Mouse (Mus musculus) 416B (cell line): Measurements from ENCODE around the gene Gata3.

Experiments
- DNase-seq: peaks from one replicate; pipeline ENCODE4 v3.0.0; 2011; ENCODE audit warnings: low read depth

Gata3 gene

DNA sequence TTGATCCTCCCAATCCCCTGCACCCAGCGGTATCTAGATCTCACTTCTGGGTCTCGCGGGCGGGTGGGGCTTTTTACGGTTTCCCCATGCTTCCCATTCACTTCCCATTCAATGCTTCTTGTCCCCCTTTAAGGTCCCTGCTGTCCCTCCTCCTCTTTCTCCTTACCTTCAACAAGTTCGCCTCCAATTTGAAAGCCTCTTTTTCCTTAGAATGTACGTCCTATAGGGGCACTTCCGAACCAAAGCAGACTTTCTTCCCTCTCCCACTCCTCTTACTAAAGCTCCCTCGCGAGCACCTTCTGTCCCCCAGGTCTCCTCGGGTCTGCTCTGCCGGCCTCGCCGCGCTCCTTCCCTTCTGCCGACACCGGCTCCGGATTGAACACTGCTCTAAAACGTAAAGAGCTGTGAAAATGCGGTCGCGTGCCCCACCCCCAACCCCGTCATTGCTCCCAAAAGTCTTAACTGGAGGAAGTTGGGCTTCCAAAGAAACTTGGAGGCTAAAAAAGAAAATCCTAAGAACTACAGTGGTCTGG lies at the start of gene Gata3:
Gata3 (minus strand) TSS at position 384 of the 533 bp plus-strand sequence.
- DNase-seq: no peak

- no peak for DNase-seq
Observed at GRCm38 (mm10) chr2:9939250-9939649, 49.4 kb upstream of the Gata3 start.

GRCm38 (mm10) chr2:9935965-9936364 lies 46.1 kb upstream of the Gata3 start:
- DNase-seq: no peak

DNA sequence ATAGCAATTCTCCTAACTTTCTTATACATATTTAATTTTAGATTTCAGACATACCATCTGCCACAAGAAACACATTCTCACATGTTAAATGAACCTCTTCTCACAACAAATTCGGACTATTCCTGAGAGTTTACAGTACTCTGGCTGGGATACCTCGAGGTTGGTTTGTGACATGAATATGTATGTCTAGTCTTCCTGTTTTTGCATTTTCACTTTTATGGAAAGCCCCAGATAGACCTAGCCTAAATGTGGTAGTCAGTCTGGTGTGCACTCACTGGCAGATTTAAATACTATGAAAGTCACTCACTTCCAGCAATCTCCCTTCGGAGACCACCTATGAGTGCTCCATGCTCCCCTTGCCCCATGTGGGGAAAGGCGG lies 37.1 kb upstream of the Gata3 start:
- DNase-seq: no peak

DNA sequence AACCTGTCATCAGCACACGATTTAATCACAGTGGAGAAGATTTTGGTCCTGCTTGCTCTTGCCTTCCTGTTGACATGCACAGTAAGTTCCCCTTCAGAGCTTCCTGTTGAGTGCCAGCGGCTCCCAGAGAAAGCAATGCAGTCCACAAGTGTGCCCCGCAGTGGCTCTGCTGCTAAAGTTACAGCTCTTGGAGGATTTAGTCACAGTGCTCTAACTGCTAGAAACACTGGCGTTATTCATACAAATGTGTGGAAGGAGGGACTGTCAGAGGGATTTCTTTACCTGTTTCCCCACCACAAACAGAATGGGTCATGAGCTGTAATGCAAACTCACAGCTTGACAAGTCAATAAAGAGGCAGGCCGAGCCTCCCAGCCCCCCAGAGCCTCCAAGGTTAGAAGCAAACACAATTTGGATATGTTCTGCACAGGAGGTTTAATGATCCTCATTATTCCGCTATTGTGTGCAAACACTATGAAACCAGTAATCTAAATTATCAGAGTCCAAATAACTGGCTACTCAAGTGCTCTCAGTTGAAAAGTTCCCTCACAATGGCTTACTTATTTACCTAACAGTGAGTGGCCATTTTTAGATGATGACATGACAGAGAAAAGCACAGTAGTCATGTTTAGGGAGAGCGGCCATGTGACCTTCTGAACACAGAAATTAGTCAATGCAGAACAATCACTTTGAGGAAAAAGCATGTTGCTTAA lies 36.5 kb upstream of the Gata3 start:
- peak; percentile 48 for DNase-seq

DNA sequence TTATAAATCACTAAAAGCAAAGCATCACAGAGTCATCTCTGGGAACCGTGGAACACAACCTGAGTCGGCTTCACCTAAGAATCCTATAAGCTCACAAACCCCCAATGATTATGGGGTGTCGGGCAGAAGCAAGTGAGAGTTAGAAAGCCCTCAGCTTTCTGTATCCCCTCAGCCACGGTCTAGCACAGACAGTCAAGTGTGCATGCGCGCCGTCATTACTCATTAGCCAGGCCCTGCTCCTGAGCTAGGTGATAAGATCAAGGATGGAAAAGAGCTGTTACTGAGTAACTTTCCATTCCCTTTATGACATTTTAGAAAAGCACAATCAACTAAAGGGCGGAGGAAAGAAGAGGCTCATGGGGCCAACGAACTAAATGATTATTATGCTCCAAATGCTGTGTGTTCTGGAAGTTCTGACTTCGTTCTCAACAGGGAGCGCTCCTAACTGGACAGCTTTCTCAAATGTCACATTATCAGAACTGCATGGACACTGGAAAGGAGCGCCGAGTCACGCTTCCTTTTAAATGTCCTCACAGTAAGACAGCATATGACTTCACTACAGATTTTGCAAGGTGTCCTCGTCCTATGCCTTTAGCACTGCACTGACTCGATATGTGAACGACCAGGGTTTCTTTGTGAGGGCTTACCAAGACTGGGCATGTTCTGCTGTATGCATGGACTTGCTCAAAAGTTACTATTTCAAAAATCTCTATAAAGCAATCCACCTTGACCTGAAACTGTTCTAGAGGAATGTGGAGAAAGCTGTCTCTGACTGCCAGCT lies 29.0 kb upstream of the Gata3 start:
- DNase-seq: peak; percentile 22

DNA sequence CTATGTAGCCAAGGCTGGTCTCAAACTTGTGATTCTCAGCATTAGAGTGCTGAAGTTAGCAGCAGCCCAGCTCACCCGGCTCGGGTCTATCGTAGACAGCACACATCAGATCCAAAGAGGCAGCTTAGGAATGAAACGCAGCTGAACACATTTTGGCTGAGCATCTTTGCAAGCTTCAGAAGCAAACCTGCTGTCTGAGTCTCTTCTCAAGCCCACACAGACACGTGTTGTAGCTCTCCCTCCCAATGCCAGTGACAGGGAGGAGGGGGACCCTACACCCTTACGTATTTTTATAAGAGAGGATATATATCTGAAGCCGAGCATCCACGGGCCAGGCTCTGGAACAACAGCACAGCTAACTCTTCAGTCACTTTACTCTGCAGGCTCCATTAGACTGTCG lies 27.8 kb upstream of the Gata3 start:
- DNase-seq: no peak

DNA sequence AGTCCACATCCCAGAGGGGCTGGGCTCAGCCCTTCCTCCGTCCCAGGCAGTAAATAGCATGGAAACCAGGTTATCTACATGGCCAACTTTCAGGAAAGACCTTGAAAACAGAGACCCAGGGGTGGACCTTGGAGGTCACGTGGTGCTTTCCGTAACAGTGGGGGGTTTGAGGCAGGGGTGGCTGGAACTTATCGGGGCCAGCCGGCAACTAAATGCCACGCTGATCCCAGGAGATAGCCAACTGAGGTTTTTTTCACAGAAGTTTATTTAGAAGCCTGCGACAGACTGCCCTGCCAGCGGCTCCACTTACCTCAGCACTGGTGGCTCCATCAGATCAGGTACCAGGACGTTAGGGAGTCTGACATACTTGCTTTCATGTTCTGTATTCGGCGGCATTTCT lies 16.2 kb upstream of the Gata3 start:
- DNase-seq: no peak

DNA sequence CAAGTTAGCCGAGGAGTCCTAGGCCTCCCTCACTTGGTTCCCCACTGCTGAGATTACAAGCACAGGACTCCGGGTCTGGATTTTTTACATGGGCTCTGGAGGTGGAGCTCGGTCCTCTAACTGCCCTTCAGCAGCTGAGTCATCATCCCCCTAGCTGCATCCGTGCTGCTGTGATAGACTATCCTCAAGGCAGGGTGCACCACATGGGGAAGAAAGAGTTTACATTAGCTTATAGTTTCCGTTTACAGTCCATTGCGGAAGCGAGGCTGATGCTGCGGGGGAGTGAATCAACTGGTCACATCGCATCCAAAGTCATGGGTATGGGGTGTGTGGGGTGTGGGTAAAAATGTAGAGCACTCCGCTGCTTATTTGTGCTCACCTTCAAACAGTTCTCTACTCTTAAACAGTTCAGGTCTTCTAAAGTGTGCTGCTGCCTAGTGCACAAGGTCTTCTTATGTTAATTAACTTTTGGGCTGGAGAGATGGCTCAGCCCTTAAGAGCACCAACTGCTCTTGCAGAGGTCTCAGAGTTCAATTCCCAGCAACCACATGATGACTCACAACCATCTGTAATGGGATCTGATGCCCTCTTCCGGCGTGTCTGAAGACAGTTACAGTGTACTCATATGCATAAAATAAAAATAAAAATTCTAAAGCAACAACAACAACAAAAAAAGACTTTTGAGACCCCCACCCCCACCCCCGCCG lies 14.2 kb upstream of the Gata3 start:
- peak; percentile 85 for DNase-seq

- DNase-seq: no peak
Observed at GRCm38 (mm10) chr2:9897846-9898245, 8.0 kb upstream of the Gata3 start.

- DNase-seq: no peak
Observed at GRCm38 (mm10) chr2:9896097-9896770, 6.4 kb upstream of the Gata3 start.

- no peak for DNase-seq
Observed at GRCm38 (mm10) chr2:9894836-9895593, 5.2 kb upstream of the Gata3 start.

DNA sequence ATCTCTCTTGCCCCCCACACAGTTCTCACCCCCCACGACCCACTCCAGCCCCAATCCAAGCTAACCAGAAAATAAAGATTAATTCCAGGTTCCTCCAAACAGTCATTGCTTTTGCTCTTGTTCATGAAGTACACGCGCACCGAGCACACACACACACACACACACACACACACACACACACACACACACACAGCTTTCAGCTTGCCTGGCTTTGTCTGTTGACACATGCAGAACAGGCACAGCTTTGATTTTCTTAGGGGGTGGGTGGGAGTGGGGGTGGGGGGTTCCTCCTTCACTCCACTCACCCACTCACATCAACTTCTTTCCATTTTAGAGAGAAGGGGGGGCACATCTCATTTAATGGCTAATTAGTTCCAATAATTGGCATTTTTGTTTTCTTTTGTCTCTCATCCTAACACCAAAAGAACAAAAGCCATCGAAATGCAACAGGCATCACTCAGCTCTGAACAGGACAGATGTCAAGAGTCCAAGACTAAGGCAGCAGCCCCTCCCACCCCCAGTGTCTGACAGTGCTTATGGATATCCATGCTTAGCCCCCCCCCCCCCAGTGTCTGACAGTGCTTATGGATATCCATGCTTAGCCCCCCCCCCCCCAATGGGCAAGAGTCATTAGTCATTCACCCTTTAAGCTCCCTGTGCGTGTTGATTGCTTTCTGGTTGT lies 3.6 kb upstream of the Gata3 start:
- DNase-seq: no peak

DNA sequence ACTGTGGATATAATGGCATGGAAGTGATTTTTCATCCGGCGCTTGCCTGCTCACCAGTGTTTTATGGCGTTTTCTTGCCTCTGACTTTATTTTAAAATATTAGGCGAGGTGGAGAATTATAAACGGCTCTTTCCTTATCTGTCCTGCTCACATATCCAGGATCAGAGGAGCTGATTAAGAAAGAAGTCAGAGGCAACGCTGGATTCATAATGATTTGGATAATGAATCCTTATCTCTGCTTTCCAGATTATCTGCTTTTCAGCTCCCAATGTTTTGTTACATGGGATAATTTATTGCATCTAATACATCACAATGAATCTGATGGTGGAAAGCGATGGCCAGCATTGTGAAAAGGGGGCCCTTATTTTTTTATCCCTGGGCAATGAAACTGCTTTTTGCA lies 2.7 kb upstream of the Gata3 start:
- DNase-seq: no peak

DNA sequence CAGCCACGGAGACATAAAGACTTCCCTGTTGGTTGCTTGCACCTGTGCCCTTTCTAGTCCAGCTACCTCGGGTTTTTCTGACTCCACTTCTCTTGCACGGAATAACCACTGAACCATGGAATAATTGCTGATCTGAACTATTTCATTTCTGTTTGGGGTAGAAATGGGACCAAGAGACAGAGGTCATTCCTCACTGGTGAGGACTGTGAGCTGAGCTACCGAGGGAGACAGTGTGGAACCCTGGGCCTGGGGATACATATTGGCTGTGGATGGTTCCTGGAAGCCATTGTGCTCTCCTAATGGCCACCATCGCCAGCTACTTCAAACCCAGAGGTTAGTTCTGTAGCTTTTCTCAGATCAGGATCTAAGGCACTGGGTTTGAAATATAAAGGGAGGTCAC lies 1.1 kb upstream of the Gata3 start:
- no peak for DNase-seq

DNA sequence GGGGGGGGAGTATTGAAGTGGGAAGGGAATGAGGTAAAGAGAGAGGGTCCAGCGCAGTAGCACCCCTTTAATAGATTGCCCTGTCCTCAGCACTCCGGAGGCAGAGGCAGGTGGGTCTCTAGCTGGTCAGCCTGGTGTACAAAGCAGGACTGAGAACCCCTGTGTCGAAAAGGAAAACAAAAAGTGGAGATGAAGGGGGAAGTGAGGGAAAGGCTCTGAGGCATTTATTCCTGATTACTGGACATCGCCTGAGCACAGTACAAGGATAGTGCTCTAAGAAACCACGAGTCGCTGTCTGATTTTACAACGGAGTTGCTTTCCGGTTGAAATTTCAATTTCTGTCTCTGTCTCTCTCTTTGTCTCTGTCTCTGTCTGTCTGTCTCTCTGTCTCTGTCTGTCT lies 417 bp upstream of the Gata3 start:
- DNase-seq: no peak

- no peak for DNase-seq
Observed at GRCm38 (mm10) chr2:9888913-9889650, 752 bp downstream of the Gata3 start, which contains the start of gene 9230102O04Rik. Gene 9230102O04Rik, minus strand, starts transcription at chr2:9889540.

DNA sequence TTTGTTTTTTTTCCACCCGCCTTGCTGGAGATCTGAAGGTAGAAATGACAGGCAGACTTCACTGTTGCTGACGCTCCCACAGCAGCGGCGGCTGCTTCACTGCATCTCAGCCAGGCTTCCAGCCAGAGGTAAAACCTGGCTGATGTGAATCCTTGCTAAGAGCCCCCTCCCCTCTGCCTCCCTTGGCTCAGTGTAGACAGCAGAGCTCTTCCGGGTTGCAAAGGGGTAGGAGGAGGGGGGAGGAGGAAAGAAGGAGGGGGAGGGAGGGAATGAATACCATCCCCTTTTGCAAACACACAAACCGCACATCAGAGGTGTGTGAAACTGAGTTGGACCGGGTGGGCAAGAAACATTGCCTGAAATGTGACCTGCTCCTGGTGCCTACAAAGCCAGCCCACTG lies 2.2 kb downstream of the Gata3 start:
- no peak for DNase-seq

- no peak for DNase-seq
Observed at GRCm38 (mm10) chr2:9886921-9887610, 2.8 kb downstream of the Gata3 start.
